Mouse (Mus musculus): ENCODE data around the gene Tmem237.

Gene Tmem237

GRCm38 (mm10) chr1:59119720-59120457 lies at the start of gene Tmem237:
Tmem237 (minus strand) TSS chr1:59120408.
- DNase-seq: peak; percentile 89

DNA sequence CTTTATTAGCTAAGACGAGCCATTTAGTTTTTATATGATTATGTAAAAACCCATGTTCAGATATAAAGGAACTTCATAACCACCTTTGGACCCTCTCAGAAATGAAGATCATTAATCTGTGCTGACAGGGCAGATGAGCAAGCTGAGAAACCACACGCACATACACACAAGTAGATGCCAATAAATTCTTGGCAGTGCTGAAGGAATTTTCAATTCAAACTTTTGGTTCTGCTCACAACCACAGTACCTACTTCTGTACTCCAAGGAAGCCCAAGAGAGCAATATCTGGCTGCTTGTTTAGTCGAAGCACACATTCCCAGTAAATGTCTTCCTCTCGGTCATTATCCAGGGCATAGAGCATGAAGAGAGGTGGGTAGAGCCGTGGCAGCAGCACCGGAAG lies 49.4 kb upstream of the Tmem237 start:
- DNase-seq: no peak

- DNase-seq: no peak
Measured at GRCm38 (mm10) chr1:59168556-59168955, 48.3 kb upstream of the Tmem237 start.

DNA sequence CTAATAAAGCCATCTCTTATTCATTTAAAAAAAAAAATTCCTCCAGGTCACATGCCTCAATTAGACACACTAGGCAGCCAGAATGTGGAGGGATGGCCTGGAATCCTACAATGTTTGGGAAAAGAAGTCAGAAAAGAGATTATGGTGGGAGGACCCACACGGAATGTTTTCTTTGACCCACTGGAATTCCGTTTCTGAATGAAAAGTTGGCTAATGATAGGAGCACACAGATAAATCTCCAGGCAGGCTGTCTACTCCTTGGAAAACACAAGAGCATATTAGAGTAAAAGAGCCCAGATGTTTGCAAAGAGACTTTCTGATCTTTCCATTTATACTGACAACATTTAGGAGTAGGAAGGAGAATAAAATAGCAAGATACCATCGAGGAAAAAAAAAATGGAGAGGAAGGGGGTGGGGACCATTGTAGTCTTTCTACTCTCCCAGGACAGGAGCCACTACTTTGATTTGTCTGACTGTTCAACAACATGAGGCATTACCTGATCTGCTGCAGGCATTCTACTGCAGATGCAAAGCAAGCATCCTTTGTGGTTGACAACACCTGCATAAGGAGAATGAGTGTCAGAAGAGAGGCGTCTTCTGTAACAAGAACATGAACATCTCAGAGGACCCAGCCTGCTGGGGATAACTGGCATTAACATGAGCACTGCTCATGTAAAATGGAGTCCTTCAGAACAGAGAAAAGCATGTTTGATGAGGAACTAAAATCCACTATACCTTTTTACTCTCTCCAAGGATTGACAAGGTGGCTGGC lies 47.6 kb upstream of the Tmem237 start:
- no peak for DNase-seq

- DNase-seq: no peak
Measured at GRCm38 (mm10) chr1:59166232-59166905, 46.2 kb upstream of the Tmem237 start.

DNA sequence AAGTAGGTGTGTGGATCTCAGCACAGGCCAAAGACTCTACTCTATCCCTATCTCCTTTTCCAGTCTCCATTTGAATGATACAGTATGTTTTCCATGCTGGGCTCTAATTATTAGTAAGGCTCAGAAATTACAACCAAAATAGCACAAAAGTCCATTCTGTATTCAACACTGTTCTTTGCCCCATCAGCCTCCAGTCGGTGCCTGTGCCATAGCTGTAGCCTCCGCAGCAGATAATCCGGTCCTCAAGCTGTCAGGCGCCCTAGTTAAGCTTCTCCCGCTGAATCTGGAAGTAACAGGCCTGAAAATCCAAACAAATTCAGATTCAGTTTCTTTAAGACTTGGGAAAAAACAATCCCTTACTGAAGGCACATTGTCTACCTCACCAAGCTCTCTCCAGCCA lies 43.7 kb upstream of the Tmem237 start:
- no peak for DNase-seq

GRCm38 (mm10) chr1:59163030-59163461 lies 42.8 kb upstream of the Tmem237 start, which contains the start of gene Mpp4:
Mpp4 (minus strand) TSS chr1:59163389.
- peak; percentile 37 for DNase-seq

GRCm38 (mm10) chr1:59162309-59163024 lies 42.3 kb upstream of the Tmem237 start:
- peak; percentile 35 for DNase-seq

GRCm38 (mm10) chr1:59161396-59161795 lies 41.2 kb upstream of the Tmem237 start:
- peak; percentile 47 for DNase-seq

DNA sequence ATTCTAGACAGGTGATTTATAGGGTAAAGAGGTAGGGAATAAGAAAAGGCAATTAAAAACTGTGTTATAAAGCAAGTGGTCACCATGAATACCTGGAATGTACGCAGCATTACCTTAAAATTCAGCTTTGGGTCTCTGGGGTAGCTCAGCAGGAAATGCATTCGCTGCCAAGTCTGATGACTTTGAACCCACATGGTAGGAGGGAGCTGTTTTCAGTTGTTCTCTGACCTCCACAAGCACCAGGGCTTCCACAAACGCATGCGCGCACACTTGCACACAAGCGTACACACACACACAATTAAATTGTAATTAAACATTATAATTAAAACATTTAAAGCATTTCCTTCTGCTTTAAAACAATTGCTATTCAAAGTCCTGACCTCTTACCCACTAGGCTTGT lies 40.7 kb upstream of the Tmem237 start:
- DNase-seq: no peak

DNA sequence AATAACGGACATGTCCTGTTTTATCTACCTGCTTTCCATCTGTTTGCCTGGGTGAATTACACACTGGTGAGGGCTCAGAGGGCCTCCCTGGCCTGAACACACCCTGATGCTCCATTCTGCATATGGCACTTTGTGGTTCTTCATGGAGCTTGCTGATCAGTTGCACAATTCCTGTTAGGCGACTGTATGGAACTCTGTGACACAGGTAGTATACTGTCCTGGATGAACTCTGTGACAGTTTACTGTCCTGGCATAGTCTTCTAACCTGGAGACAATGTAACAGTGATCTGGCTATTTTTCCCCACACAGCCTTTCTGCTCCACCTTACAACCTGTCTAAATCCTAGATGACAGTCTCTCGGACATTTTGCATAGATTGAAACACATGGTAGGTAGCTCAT lies 38.9 kb upstream of the Tmem237 start:
- DNase-seq: no peak

- DNase-seq: peak; percentile 38
Measured at GRCm38 (mm10) chr1:59158498-59158897, 38.3 kb upstream of the Tmem237 start.

- DNase-seq: no peak
Measured at GRCm38 (mm10) chr1:59157846-59158245, 37.6 kb upstream of the Tmem237 start.

DNA sequence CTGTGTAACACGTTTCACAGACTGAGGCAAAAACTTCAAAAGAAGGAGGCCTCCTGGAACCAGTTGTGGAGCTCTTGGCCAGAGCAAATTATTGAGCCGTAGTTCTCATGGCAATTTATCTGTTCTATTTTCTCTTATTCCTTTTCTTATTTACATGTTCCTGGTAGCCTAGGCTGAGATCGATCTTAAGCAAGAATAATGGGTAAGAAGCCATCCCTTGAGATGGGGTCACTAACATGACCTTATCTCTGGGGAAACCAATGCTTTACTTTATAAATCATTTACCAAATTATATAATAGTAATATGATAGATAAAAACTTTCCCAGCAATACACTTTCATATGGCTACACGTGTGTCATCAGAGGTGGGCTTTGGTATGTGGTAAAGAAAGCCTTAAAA lies 32.1 kb upstream of the Tmem237 start:
- DNase-seq: no peak

DNA sequence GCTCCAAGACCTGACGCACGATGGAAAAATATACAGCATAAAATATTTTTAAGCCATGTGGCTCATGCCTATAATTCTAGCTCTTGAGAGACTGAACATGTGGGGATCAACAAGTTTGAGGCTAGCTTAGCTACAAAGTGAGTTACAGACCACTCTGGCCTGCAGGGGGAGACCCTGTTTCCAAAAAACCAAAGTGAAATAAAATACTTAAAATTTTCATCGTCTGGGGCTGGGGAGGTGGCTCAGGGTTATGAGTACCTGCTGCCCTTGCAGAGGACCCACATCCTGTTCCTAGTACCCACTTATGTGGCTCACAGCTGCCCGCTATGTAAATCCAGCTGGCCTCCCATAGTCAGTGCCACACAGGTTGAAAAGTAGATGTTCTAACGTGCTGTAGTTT lies 30.3 kb upstream of the Tmem237 start:
- no peak for DNase-seq

DNA sequence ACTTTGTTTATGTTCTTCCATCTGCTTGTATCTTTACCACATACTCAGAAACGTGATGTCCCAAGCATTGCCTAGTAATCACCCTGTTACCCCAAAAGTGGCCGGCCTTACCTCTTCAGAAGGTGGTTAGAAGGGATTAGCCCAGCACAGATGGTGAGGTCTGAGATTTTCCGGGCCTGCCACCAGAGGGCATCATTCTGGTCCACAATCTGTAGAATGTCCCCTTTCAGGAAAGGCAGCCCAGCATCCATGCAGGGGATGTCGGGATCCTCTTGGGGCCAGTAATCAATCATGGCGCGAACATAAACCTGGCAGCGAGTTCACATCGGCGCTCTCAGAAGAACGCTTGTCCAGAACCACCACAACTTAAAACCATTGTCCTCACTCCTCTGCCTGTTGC lies 24.3 kb upstream of the Tmem237 start:
- peak; percentile 55 for DNase-seq

- DNase-seq: no peak
Measured at GRCm38 (mm10) chr1:59142809-59143208, 22.6 kb upstream of the Tmem237 start.

GRCm38 (mm10) chr1:59134419-59134818 lies 14.2 kb upstream of the Tmem237 start:
- no peak for DNase-seq

GRCm38 (mm10) chr1:59128879-59129278 lies 8.7 kb upstream of the Tmem237 start:
- no peak for DNase-seq

- DNase-seq: no peak
Measured at GRCm38 (mm10) chr1:59125558-59125957, 5.3 kb upstream of the Tmem237 start.

- DNase-seq: no peak
Measured at GRCm38 (mm10) chr1:59110524-59110923, 9.7 kb downstream of the Tmem237 start.

DNA sequence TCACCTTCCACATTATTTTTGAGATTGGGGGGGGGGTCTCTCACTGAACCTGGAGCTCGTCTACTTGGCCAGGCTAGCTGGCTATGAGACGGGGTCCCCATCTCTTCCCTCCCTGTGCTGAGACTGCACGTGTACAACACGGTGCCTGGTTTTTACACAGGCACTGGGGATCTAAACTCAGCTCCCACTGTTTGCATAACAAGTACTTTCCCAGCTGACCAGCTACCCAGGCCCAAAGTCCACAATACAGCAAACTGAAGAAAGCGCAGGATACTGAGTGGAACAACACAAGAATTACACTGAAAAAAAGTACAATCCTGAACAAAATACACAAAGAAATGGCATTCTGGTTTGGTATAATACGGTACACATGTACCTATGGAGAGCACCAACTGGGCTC lies 18.1 kb downstream of the Tmem237 start:
- DNase-seq: no peak

DNA sequence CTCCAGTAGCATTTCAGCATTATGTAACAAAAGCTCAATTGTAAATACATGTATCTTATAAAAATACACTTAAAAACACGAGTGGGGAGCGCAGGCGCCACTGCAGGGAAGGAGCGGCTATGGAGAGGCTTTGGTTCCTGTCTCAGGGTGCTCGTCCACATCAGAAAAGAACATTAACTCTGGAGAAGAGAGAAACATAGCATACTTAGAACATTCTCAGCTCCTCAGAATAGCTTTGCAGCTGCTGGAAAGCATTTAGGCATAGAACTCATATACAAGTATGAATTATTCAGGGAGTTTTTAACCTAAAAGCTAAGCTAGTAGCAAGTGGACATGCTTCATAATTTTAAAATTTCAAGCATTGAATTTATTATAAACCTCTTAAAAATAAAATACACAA lies 19.2 kb downstream of the Tmem237 start:
- no peak for DNase-seq
